Comparison of ENCODE assay signal across 10 mouse cellular contexts in genomic region chr5:73970024-73970628, GRCm38 (mm10).
DNase-seq lines count a peak whose midpoint lies in the region; ATAC-seq lines count a peak whose summit lies in the region.
"Had no signal": no experiment of that assay in that cellular context is flagged by ENCODE, and none has a peak within 500 bp of the region (broad histone marks: within the 10 kb centered on the region; RNA-seq: fewer than 3 reads in every experiment).

No protein-coding gene starts in this region.

- peaks cover 5% of the 10 kb centered on the region; the same call in 1 of the 2 replicates for H3K4me1 ChIP-seq in forebrain, embryonic 14.5 days (ENCODE audit: control insufficient read depth, insufficient read depth, low read length)
- H3K4me1 ChIP-seq in forebrain, embryonic 15.5 days: peaks cover 6% of the 10 kb centered on the region
- H3K4me1 ChIP-seq in stomach, embryonic 14.5 days (ENCODE audit: control insufficient read depth, insufficient read depth, low read length): no peaks in the 10 kb centered on the region; the same call in 1 of the 2 replicates
- no peaks in the 10 kb centered on the region for H3K4me1 ChIP-seq in liver, embryonic 11.5 days (replicated peaks; ENCODE audit: control insufficient read depth, insufficient read depth, low read length)
- H3K4me1 ChIP-seq: megakaryocyte, embryonic 14.5 days had no signal

- no peaks in the 10 kb centered on the region for H3K36me3 ChIP-seq in forebrain, embryonic 14.5 days (ENCODE audit: control insufficient read depth, insufficient read depth, low read length)
- H3K36me3 ChIP-seq in forebrain, embryonic 15.5 days: no peaks in the 10 kb centered on the region
- H3K36me3 ChIP-seq in stomach, embryonic 14.5 days (ENCODE audit: control insufficient read depth, insufficient read depth, low read length): no peaks in the 10 kb centered on the region
- no peaks in the 10 kb centered on the region for H3K36me3 ChIP-seq in liver, embryonic 11.5 days (ENCODE audit: control insufficient read depth, insufficient read depth, low read length)
- H3K36me3 ChIP-seq: stomach, embryonic 15.5 days had no signal

- WGBS in forebrain, embryonic 14.5 days: 46% methylated on average over 7 of the region's 7 CpGs
- 34% methylated on average over 7 of the region's 7 CpGs for WGBS in forebrain, embryonic 15.5 days
- 36% methylated on average over 7 of the region's 7 CpGs for WGBS in stomach, embryonic 14.5 days
- 65% methylated on average over 7 of the region's 7 CpGs for WGBS in liver, embryonic 11.5 days

- H3K4me3 ChIP-seq in forebrain, embryonic 14.5 days (ENCODE audit: low read depth, low read length): no peak overlapping the region
- H3K4me3 ChIP-seq in forebrain, embryonic 15.5 days: no peak overlapping the region
- no peak overlapping the region for H3K4me3 ChIP-seq in stomach, embryonic 14.5 days (ENCODE audit: low read depth, low read length)
- no peak overlapping the region for H3K4me3 ChIP-seq in liver, embryonic 11.5 days (ENCODE audit: low read depth, low read length)
- H3K4me3 ChIP-seq: megakaryocyte, embryonic 14.5 days; stomach, embryonic 15.5 days had no signal

- H3K4me2 ChIP-seq in forebrain, embryonic 14.5 days (ENCODE audit: low read length): no peak overlapping the region
- H3K4me2 ChIP-seq in forebrain, embryonic 15.5 days (replicated peaks): no peak overlapping the region
- H3K4me2 ChIP-seq in stomach, embryonic 14.5 days (replicated peaks; ENCODE audit: low read depth, low read length): no peak overlapping the region
- H3K4me2 ChIP-seq in liver, embryonic 11.5 days: no peak overlapping the region
- H3K4me2 ChIP-seq: stomach, embryonic 15.5 days had no signal

- ATAC-seq in forebrain, embryonic 14.5 days: no peak
- no peak for ATAC-seq in forebrain, embryonic 15.5 days (replicated peaks)
- no peak for ATAC-seq in stomach, embryonic 14.5 days (ENCODE audit: insufficient number of reproducible peaks, insufficient read depth, low FRiP score, low read depth)
- no peak for ATAC-seq in liver, embryonic 11.5 days (replicated peaks; ENCODE audit: low FRiP score)

- no peaks in the 10 kb centered on the region for H3K27me3 ChIP-seq in forebrain, embryonic 14.5 days (replicated peaks; ENCODE audit: control insufficient read depth, insufficient read depth, low read length)
- no peaks in the 10 kb centered on the region for H3K27me3 ChIP-seq in forebrain, embryonic 15.5 days
- no peaks in the 10 kb centered on the region for H3K27me3 ChIP-seq in stomach, embryonic 14.5 days (ENCODE audit: control insufficient read depth, insufficient read depth, low read length)
- no peaks in the 10 kb centered on the region for H3K27me3 ChIP-seq in liver, embryonic 11.5 days (replicated peaks; ENCODE audit: control insufficient read depth, insufficient read depth, low read length)
- H3K27me3 ChIP-seq: stomach, embryonic 15.5 days had no signal

- peak; percentile 31 for DNase-seq in forebrain, embryonic 14.5 days (ENCODE audit: low spot score)
- peak; percentile 57 for DNase-seq in testis, postnatal 10 days (ENCODE audit: low spot score)
- no peak for DNase-seq in testis, postnatal 14 days (ENCODE audit: low spot score)
- DNase-seq in kidney, postnatal 4 days: peak; percentile 66 to 73
- no peak for DNase-seq in liver, embryonic 11.5 days (ENCODE audit: low spot score)
- DNase-seq in cerebellum, adult 18-20 months: no peak

- H3K9ac ChIP-seq in forebrain, embryonic 14.5 days (ENCODE audit: low read length): no peak overlapping the region
- H3K9ac ChIP-seq in forebrain, embryonic 15.5 days (replicated peaks): no peak overlapping the region
- no peak overlapping the region for H3K9ac ChIP-seq in stomach, embryonic 14.5 days (replicated peaks; ENCODE audit: low read depth, low read length)
- H3K9ac ChIP-seq in liver, embryonic 11.5 days (ENCODE audit: low read depth, low read length): no peak overlapping the region
- H3K9ac ChIP-seq: stomach, embryonic 15.5 days had no signal

- H3K27ac ChIP-seq in forebrain, embryonic 14.5 days (ENCODE audit: low read depth, low read length): no peak overlapping the region
- H3K27ac ChIP-seq in forebrain, embryonic 15.5 days (replicated peaks): no peak overlapping the region
- H3K27ac ChIP-seq in stomach, embryonic 14.5 days (ENCODE audit: low read length): peak overlapping the region; percentile 41; the same call in 1 of the 2 replicates
- no peak overlapping the region for H3K27ac ChIP-seq in liver, embryonic 11.5 days (ENCODE audit: low read depth, low read length)
- H3K27ac ChIP-seq: stomach, embryonic 15.5 days had no signal

- H3K9me3 ChIP-seq in forebrain, embryonic 14.5 days (replicated peaks; ENCODE audit: control insufficient read depth, low read length): no peaks in the 10 kb centered on the region
- no peaks in the 10 kb centered on the region for H3K9me3 ChIP-seq in forebrain, embryonic 15.5 days
- H3K9me3 ChIP-seq in stomach, embryonic 14.5 days (ENCODE audit: control insufficient read depth, low read depth, low read length): no peaks in the 10 kb centered on the region
- no peaks in the 10 kb centered on the region for H3K9me3 ChIP-seq in liver, embryonic 11.5 days (ENCODE audit: control insufficient read depth, low read length)
- H3K9me3 ChIP-seq: megakaryocyte, embryonic 14.5 days; stomach, embryonic 15.5 days had no signal

Comparison
In these comparisons a context has a peak if more than half of its experiments do, and no peak if none do; other contexts are left out.
1. DNase-seq: peak in forebrain, embryonic 14.5 days (single experiment), testis, postnatal 10 days (single experiment) and kidney, postnatal 4 days (2 of 2); none in testis, postnatal 14 days (single experiment), liver, embryonic 11.5 days (single experiment) and cerebellum, adult 18-20 months (0 of 2).